Mouse (Mus musculus): ENCODE data around the gene Zfhx3. TPM values are rescaled to one million over a fixed set of nuclear protein-coding genes. Genes with fewer than 3 reads are reported as not detected.

Zfhx3 gene
- total RNA-seq, 2 experiments from 2014 or later: 4.8 to 8.2 TPM

DNA sequence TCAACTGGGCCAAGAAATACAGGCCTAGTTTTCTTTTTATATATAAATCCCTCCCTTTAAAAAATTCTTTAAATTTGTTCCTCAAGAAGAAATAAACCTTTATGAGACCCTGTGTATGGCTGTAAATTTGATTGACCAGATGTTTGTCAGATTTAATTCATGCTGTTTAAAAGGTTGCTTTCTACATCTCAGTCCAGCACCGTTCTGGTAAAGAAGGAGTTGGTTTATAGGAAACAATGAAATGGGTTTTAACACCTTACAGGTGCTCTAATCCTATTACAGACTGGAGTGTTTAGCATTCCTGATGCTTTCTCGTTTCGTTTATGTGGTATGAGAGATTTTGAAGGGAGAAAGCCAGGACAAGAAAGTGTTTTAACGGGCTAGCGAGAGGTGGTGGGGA, 147.2 kb downstream of the Zfhx3 start:
- DNase-seq (ENCODE audit: low spot score in 2 of 2): no peak

- DNase-seq (ENCODE audit: low spot score in 2 of 2): no peak
Observed at GRCm38 (mm10) chr8:108098598-108098997, 156.2 kb downstream of the Zfhx3 start.

DNA sequence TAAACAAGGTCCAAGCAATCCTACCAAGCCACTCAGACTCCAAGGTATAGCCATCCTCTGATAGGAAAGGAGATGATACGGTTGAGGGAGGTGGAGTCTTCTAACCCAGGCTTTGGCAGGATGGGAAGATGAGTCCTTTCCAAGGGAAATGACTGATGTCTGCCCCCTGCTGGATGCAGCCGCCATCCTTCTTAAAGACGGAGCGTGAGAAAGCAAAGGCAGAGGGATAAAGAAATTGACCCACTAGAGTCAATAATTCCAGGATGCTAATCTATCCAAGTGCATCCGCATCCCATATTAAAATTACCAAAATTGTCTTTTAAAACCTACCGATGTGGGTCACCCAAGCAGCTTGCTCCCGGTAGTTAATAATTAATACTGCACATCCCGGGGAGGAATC, 158.7 kb downstream of the Zfhx3 start:
- DNase-seq (ENCODE audit: low spot score in 2 of 2): peak; percentile 54 to 63

- DNase-seq (ENCODE audit: low spot score in 2 of 2): peak; percentile 16 to 67
Observed at GRCm38 (mm10) chr8:108101978-108102865, 159.8 kb downstream of the Zfhx3 start.

DNA sequence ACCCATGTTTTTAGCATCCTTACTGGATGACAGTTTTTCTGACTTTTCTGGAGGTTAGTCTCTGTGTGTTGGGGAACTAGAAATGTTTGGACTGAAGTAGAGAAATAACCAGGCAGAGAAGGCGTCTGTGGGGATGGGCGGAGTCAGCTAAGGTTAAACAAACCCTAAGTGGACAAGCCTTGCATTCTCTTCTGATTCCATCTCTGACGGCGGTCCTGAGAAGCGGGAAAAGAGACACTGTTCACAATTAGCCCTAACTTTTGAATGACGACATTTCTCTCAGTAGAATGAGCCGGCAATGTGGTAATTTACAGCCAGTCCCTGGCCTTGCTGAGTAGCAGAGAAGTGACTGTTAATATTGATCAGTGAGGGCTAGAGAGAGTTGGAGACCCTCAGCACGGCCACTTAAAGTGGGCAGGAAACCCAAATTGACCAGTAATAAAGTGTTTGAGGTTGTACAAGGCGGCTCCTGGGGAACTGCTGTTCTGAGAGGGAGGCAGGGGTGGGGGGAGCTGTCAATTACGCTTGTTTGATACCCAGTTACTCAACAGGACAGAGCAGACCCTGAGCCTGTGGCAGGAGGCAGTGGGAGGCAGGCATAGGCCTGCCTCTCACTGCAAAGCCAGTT, 162.1 kb downstream of the Zfhx3 start:
- no peak for DNase-seq (ENCODE audit: low spot score in 2 of 2)

GRCm38 (mm10) chr8:108125053-108125452, 182.6 kb downstream of the Zfhx3 start:
- DNase-seq (ENCODE audit: low spot score in 2 of 2): peak; percentile 35 to 71

DNA sequence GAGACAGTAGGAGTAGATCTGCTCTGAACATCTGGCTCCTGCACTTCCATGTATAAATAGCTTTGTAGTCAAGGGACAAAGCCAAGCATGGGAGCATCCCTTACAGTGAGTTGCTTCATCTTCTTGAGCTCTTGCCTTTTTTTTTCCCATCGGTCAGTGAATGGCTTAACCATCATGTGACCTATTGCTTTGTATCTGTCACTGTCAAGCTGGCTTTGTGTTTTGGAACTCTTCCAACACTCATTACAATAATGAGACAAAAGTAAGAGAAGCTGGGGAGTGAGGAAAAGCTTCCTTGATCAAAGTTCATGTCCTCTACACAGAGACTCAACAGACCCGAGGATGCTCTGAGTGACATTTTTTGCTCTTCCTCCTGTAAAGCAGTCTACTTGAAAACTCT, 183.0 kb downstream of the Zfhx3 start:
- no peak for DNase-seq (ENCODE audit: low spot score in 2 of 2)

DNA sequence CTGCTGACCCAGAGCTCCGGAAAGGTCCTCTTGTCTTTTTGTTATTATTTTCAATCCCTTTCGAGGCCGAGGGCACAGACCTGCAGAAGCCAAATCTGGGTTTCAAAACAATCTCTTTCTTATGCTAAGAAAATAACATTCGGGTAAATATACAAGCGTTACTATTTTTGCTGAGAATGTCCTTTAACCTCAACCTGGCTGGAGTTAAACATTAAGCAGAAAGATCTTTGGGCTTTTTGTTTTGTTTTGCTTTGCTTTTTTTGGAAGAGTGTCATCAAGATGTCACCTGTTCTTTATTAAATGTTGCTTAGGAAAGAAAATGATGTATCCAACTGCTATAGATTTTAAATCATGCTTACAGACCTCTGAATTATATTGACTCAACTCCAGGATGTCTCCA, 204.1 kb downstream of the Zfhx3 start:
- no peak for DNase-seq (ENCODE audit: low spot score in 2 of 2)

DNA sequence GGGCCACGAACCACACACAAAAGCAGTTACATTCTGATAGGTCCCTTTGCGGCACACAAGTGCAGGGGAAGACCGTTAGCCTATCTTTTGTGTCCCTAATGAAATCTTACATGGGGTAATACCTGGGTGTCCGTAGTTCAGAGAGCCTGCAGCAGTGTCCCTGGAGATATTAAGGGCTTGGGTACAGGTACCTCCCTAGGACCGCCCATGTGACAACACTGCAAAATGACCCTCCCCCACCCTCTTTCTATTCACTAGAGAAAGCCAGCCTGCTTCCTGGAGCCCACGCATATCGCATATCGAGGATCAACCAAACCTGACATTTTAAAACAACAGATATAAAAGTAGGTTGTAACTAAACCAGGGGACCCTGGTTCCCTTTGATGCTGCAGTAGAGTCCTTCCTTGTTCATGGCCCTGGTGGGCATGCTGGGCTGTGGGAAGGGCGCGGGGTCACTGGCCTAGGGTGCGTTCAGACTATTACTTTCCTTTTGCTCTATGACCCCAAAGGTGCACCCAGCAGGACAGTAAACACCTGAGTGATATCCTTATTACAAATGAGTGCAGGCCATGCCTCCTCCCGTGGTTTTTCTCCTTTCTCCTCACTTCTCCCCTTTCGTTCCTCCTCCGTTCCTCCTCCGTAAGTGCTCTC, 206.3 kb downstream of the Zfhx3 start:
- DNase-seq (ENCODE audit: low spot score in 2 of 2): no peak

GRCm38 (mm10) chr8:108170804-108171203, 228.4 kb downstream of the Zfhx3 start:
- DNase-seq (ENCODE audit: low spot score in 2 of 2): no peak

GRCm38 (mm10) chr8:108183296-108183695, 240.9 kb downstream of the Zfhx3 start:
- DNase-seq (ENCODE audit: low spot score in 2 of 2): no peak

DNA sequence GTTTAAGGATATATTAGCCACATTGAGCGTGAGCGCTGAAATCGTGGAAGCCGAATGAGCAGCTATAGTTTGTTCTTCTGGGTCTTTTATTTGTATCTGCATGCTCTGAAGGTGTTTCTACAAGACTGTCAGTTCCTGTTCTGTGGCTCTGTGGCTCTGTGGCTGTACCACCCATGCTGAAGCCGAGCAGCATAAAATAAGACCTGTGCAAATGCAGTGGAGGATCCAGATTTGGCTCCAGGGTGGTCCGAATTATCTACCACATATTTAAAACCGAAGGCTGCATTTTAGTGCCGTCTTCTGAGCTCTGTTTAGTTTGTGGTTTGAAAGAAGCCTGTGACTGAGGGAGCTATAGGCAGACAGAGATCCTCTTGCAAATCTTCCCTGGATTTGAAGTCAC, 241.5 kb downstream of the Zfhx3 start:
- no peak for DNase-seq (ENCODE audit: low spot score in 2 of 2)

DNA sequence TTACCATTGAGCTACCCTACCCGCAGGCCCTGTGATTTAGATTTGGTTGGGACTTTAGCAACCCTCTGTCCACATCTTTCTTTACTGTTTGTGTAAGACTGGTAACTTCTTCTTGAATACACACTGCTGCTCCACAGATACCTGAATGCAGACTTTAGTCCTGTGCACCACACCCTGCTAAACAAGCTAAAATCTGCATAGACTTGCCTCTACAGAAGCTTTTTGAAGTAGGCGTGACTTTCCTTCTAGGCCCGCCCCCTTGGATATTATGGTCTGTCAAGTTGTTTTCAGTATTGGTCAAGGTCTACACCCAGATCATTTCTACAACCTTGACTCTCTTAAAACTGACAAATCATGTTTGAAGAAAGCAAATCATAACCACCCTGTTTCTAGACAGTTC, 243.8 kb downstream of the Zfhx3 start:
- DNase-seq (ENCODE audit: low spot score in 2 of 2): no peak

DNA sequence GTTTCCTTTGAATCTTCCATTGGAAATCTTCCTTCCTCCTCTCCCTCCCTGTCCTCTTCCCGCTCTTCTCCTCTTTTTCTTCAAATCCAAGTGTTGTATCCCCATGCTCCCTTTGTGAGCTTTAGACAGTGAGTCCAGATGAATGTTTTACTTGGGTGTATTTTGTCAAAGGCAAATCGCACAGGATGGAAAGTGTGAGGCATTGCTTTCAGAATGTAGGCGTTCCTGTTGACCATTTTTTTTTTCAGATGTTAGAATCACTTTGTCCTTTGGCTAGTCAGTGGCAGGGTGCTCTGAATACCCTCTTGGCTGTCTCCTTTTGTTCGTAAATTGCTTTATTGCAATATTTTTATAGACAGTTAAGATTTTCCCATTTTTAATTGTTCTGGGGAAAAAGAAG, 245.6 kb downstream of the Zfhx3 start:
- no peak for DNase-seq (ENCODE audit: low spot score in 2 of 2)

DNA sequence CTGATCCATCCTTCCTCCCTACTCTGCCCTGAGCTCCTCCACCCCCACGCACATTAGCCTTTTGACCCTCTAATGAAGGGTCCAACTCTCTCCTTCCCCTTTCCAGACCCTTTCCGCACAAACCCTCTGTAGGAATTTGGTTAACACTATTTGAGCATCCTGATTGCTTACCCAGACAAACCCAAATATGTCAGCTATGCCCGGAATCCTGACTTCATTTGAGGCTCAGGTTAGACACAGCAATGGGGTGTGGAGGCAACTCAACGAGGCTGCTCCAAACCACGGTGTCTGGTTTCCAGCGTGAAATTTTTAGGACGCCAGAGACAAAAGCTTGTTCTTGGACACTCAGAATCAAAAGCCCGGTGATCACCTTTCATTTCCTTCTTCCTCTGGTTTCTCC, 252.1 kb downstream of the Zfhx3 start:
- DNase-seq (ENCODE audit: low spot score in 2 of 2): no peak

DNA sequence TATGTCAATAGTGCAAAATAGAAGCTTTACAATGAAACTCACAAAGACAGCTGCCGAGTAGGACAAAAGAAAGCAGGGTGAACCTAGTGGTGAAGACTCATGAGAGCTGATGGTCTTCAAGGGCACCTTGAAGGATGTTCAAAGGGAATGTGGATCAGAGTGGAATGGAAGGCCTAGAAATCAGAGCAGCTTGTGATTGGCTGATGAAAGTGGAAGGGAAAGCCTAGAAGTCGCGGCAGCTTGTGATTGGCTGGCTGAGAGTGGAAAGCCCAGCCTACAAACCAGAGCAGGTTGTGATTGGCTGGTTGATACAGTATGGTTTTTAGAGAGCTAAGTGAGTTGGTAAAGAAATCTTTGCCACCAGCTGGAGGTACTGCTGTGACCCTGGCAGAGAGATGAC, 272.6 kb downstream of the Zfhx3 start:
- DNase-seq (ENCODE audit: low spot score in 2 of 2): no peak

- no peak for DNase-seq (ENCODE audit: low spot score in 2 of 2)
Observed at GRCm38 (mm10) chr8:108218171-108218840, 275.9 kb downstream of the Zfhx3 start.

DNA sequence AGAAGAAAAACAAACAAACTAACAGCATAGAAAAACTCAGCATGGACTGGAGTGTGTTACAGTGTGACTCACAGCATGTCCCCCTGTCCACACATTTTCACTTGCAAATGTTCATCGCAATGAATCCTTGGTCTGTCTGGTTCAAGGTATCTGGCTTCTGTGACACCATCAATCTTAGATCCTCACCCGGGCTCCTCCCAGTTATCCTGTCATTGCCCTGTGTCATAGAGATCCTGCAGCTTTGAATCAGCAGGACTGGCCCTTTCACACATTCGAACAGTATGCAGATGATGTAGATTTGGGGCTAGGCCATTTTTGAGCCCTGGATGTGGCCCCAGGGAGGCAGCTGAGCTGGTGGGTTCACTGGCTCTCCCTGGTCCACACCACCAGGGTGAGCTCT, 278.1 kb downstream of the Zfhx3 start:
- no peak for DNase-seq (ENCODE audit: low spot score in 2 of 2)

DNA sequence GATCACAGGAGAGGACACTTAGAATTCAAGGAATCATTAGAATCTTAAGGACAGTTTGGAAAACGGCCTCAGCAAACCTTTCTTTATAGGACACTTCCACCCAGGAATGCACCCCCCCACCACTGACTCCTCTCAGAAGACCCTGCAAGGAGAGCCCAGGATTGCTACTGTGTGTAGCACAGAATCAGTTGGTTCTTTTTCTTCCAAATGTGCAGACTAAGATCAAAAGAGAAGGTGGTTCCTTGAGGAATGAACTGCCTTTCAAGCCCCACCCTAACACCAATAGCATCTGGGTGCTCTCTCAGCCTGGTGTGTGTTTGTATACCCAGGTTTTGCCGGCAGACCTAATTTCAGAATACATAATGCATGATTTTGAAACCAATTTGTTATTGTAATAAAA, 279.6 kb downstream of the Zfhx3 start:
- no peak for DNase-seq (ENCODE audit: low spot score in 2 of 2)

DNA sequence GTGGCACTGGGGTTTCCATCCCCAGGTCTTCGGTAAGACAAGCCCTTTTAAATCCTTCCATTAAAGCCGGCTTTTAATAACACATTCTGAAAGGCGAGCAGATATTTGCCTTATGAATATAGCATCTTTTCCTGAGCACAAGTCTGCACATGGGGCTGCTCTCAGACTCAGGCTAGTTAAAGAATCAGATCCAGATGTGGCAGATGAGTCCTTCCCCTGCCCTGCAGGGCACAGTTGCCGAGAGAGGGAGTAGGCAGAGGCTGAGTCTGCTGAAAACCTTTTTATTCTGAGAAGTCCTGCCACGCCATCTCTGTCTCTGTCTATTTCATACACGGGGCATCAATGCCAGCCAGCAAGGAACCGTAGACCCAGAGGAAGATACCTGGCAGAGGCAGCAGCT, 289.9 kb downstream of the Zfhx3 start:
- DNase-seq (ENCODE audit: low spot score in 2 of 2): no peak

DNA sequence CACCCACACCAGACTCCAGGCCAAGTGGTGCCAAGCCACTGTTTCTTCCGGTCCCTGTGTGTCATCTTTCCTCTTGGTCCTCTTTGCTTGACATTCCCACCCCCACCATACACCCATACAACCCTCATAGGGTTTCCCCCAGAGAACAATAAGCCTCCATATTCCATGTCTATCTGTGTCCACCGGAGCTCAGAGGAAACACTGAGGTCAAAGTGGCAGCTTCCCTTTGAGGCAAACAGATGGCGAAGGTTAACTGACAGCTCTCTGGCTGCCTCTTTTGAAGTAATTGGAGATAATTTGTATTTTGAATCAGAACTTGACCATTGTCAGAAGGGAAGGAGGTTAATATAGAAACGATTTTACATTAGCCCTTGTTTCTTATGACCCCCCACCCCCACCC, 292.0 kb downstream of the Zfhx3 start:
- DNase-seq (ENCODE audit: low spot score in 2 of 2): no peak

DNA sequence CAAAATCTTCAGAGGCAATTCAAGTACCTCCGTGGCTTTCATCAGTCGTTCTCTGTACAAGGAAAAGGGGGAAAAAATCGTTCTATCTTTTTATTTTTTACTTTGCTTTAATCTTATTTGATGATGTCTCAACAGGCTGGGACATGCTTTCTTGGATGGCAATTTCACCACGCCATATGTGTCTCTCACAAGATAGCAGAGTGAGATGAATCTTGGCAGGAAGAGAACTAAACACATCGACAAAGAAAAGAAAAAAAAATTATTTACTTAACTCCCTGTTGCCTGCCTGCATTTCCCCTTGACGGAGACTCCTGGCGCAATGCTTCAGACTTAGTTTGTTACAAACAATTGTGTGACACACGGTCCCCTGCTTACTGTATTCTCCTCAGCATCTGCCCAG, 294.3 kb downstream of the Zfhx3 start:
- DNase-seq (ENCODE audit: low spot score in 2 of 2): peak in 1 of 2 experiments; percentile 21

Data from layer of hippocampus, postnatal 14 days (tissue).